Mouse (Mus musculus) embryonic facial prominence, embryonic 13.5 days (tissue): ENCODE measurements around the gene Cpsf4. TPM values are rescaled to one million over a fixed set of nuclear protein-coding genes. Genes with fewer than 3 reads are reported as not detected.
"Not testable (repeated sequence)": the region's sequence is repeated elsewhere in the genome, so short reads cannot be mapped to it uniquely, and the experiment has no call there.

Source experiments
- ATAC-seq: fragments of 200-750 bp; cut with Nextera tagmentation; 2 replicates; pipeline ENCODE4 v1.8.0; 2017; ENCODE audit warnings: low read depth; ENCODE audit not compliant: insufficient number of reproducible peaks, insufficient read depth, low FRiP score, low TSS enrichment
- H3K27ac ChIP-seq: fragments of 300-500 bp; sonication (generic); 2 replicates; pipeline ENCODE4 v1.5.1; 2015; ENCODE audit warnings: moderate library complexity, mild to moderate bottlenecking, inconsistent platforms
- H3K27me3 ChIP-seq: fragments of 300-500 bp; sonication (generic); 2 replicates; pipeline ENCODE4 v1.6.1; 2015; ENCODE audit warnings: mild to moderate bottlenecking, inconsistent platforms
- H3K36me3 ChIP-seq: fragments of 300-500 bp; sonication (generic); 2 replicates; pipeline ENCODE4 v1.6.1; 2015; ENCODE audit warnings: mild to moderate bottlenecking, inconsistent platforms
- H3K4me1 ChIP-seq: fragments of 300-500 bp; sonication (generic); 2 replicates; pipeline ENCODE4 v1.6.1; 2015; ENCODE audit warnings: inconsistent platforms
- H3K4me2 ChIP-seq: fragments of 300-500 bp; sonication (generic); 2 replicates; pipeline ENCODE4 v1.6.1; 2015; ENCODE audit warnings: moderate library complexity, mild to moderate bottlenecking, inconsistent platforms
- H3K4me3 ChIP-seq: fragments of 300-500 bp; sonication (generic); 2 replicates; pipeline ENCODE4 v1.5.1; 2015; ENCODE audit warnings: mild to moderate bottlenecking, inconsistent platforms
- H3K9ac ChIP-seq: fragments of 300-500 bp; sonication (generic); 2 replicates; pipeline ENCODE4 v1.6.1; 2015; ENCODE audit warnings: mild to moderate bottlenecking, inconsistent platforms
- H3K9me3 ChIP-seq: fragments of 300-500 bp; sonication (generic); 2 replicates; pipeline ENCODE4 v1.6.1; 2016; ENCODE audit warnings: inconsistent platforms
- WGBS: fragments of 180-500 bp; shearing (Covaris S2); methylation state at CpG from one replicate; pipeline ENCODE4 v1.1.7; 2015; ENCODE audit warnings: mixed read lengths; 5-methylcytosine and 5-hydroxymethylcytosine counted together
- polyA plus RNA-seq: library from polyadenylated mRNA; unstranded; fragments of >200 nt; fragmentation: Nextera tagmentation; extraction: Ambion mirVana; gene quantifications from 2 replicates; pipeline ENCODE4 v1.2.1, GENCODE M21; 2015

The Cpsf4 gene
- polyA plus RNA-seq, 1 experiment from 2014 or later: 58.7 TPM

GRCm38 (mm10) chr5:145207954-145208353, 40.9 kb downstream of the Cpsf4 start:
- Histone ChIP-seq H3K27ac (no peak overlapping the region), H3K4me1 (peaks cover 12% of the 10 kb centered on the region), H3K4me2 (no peak overlapping the region), H3K27me3 (no peaks in the 10 kb centered on the region), H3K9me3 (no peaks in the 10 kb centered on the region), H3K4me3 (no peak overlapping the region), H3K36me3 (peaks cover 55% of the 10 kb centered on the region), H3K9ac (no peak overlapping the region)
- 82% methylated on average over 6 of the region's 6 CpGs for WGBS
- ATAC-seq: no peak

GRCm38 (mm10) chr5:145208391-145208790, 41.4 kb downstream of the Cpsf4 start:
- ATAC-seq, H3K27ac ChIP-seq, H3K4me3 ChIP-seq, H3K4me2 ChIP-seq, H3K9me3 ChIP-seq, H3K27me3 ChIP-seq, H3K9ac ChIP-seq: not testable (repeated sequence)
- H3K4me1 ChIP-seq: peaks cover 12% of the 10 kb centered on the region
- peaks cover 59% of the 10 kb centered on the region for H3K36me3 ChIP-seq
- 44% methylated on average over 11 of the region's 11 CpGs for WGBS

GRCm38 (mm10) chr5:145211340-145211739, 44.3 kb downstream of the Cpsf4 start:
- Histone ChIP-seq H3K4me1 (no peaks in the 10 kb centered on the region), H3K9me3 (no peaks in the 10 kb centered on the region), H3K36me3 (peaks cover 80% of the 10 kb centered on the region), H3K4me3 (no peak overlapping the region), H3K27me3 (no peaks in the 10 kb centered on the region), H3K9ac (no peak overlapping the region), H3K27ac (no peak overlapping the region), H3K4me2 (no peak overlapping the region)
- WGBS: 95% methylated on average over 4 of the region's 4 CpGs
- no peak for ATAC-seq

- no peaks in the 10 kb centered on the region for H3K9me3 ChIP-seq
- no peaks in the 10 kb centered on the region for H3K4me1 ChIP-seq
- H3K27ac ChIP-seq: no peak overlapping the region
- no peak overlapping the region for H3K4me2 ChIP-seq
- peaks cover 73% of the 10 kb centered on the region for H3K36me3 ChIP-seq
- no peak overlapping the region for H3K4me3 ChIP-seq
- no peaks in the 10 kb centered on the region for H3K27me3 ChIP-seq
- 87% methylated on average over 4 of the region's 4 CpGs for WGBS
- H3K9ac ChIP-seq: no peak overlapping the region
- ATAC-seq: no peak
Observed at GRCm38 (mm10) chr5:145212216-145212615, 45.2 kb downstream of the Cpsf4 start.

- H3K4me2 ChIP-seq: no peak overlapping the region
- no peak overlapping the region for H3K27ac ChIP-seq
- no peak overlapping the region for H3K4me3 ChIP-seq
- WGBS: 97% methylated on average over 3 of the region's 3 CpGs
- no peaks in the 10 kb centered on the region for H3K4me1 ChIP-seq
- ATAC-seq: no peak
- no peaks in the 10 kb centered on the region for H3K9me3 ChIP-seq
- H3K9ac ChIP-seq: no peak overlapping the region
- H3K36me3 ChIP-seq: peaks cover 79% of the 10 kb centered on the region
- H3K27me3 ChIP-seq: no peaks in the 10 kb centered on the region
Observed at GRCm38 (mm10) chr5:145213505-145213904, 46.5 kb downstream of the Cpsf4 start.

DNA sequence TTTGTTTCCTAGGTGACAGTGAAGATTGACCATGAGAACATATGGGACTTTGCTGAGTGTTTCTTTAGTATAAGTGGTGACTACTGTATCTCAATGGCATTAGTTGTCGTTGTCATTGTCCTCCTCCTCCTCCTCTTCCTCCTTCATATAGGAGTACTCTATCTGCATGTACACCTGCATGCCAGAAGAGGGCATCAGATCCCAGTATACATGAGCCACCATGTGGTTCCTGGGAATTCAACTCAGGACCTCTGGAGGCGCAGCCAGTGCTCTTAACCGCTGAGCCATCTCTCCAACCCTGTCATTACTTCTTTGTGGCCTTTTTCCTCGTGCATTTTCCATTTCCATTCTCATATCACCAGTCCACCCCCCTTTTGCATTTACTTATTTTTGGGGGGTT, 47.7 kb downstream of the Cpsf4 start:
- 59% methylated on average over 4 of the region's 4 CpGs for WGBS
- Histone ChIP-seq H3K27ac (no peak overlapping the region), H3K4me3 (no peak overlapping the region), H3K9ac (no peak overlapping the region), H3K4me1 (no peaks in the 10 kb centered on the region), H3K9me3 (no peaks in the 10 kb centered on the region), H3K36me3 (peaks cover 80% of the 10 kb centered on the region), H3K4me2 (no peak overlapping the region), H3K27me3 (no peaks in the 10 kb centered on the region)
- no peak for ATAC-seq

DNA sequence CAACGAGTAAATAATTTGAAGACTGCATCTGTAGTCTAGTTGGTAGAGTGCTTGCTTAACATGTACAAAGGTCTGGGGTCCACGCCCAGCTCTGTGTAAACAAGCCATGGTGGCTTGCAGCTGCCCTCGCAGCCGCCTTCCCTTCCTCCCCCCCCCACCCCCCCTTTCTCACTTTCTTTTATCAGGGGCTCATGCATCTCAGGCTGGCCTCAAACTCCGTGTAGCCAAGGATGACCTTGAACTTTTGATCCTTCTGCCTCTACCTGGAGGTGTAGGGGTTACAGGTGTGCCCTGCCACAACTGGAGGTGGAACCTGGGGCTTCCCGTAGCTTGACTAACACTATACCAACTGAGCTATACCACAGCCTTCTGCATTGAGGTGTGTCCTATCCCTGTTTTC, 50.7 kb downstream of the Cpsf4 start:
- WGBS: 93% methylated on average over 6 of the region's 6 CpGs
- H3K36me3 ChIP-seq: peaks cover 77% of the 10 kb centered on the region

GRCm38 (mm10) chr5:145218206-145218605, 51.2 kb downstream of the Cpsf4 start:
- Histone ChIP-seq H3K36me3 (peaks cover 77% of the 10 kb centered on the region), H3K27ac (no peak overlapping the region), H3K27me3 (no peaks in the 10 kb centered on the region), H3K9ac (no peak overlapping the region), H3K4me3 (no peak overlapping the region), H3K4me1 (no peaks in the 10 kb centered on the region), H3K9me3 (no peaks in the 10 kb centered on the region), H3K4me2 (no peak overlapping the region)
- no peak for ATAC-seq
- 94% methylated on average over 21 of the region's 21 CpGs for WGBS

More for the DNA sequence above, 50.7 kb downstream of the Cpsf4 start:
- Histone ChIP-seq H3K4me2 (no peak overlapping the region), H3K9me3 (no peaks in the 10 kb centered on the region), H3K9ac (no peak overlapping the region), H3K27me3 (no peaks in the 10 kb centered on the region), H3K4me1 (no peaks in the 10 kb centered on the region), H3K4me3 (no peak overlapping the region), H3K27ac (no peak overlapping the region)
- no peak for ATAC-seq

DNA sequence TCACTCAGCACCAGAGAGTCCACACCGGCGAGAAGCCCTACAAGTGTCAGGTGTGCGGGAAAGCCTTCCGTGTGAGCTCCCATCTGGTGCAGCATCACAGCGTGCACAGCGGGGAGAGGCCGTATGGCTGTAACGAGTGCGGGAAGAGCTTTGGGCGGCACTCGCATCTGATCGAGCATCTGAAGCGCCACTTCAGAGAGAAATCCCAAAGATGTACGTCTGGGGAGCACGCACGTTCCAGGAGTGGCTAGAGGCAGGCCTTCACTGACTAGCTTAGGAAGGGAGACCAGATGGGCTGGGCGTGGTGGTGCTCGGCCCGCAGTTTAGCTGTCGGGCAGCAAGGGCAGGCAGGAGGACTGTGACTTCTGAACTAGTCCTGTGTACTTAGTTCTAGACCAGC, 51.7 kb downstream of the Cpsf4 start:
- no peaks in the 10 kb centered on the region for H3K9me3 ChIP-seq
- no peak overlapping the region for H3K9ac ChIP-seq
- no peaks in the 10 kb centered on the region for H3K4me1 ChIP-seq
- no peak overlapping the region for H3K27ac ChIP-seq
- no peak overlapping the region for H3K4me3 ChIP-seq
- H3K36me3 ChIP-seq: peaks cover 74% of the 10 kb centered on the region
- 94% methylated on average over 20 of the region's 20 CpGs for WGBS
- no peak for ATAC-seq
- no peaks in the 10 kb centered on the region for H3K27me3 ChIP-seq
- H3K4me2 ChIP-seq: no peak overlapping the region

DNA sequence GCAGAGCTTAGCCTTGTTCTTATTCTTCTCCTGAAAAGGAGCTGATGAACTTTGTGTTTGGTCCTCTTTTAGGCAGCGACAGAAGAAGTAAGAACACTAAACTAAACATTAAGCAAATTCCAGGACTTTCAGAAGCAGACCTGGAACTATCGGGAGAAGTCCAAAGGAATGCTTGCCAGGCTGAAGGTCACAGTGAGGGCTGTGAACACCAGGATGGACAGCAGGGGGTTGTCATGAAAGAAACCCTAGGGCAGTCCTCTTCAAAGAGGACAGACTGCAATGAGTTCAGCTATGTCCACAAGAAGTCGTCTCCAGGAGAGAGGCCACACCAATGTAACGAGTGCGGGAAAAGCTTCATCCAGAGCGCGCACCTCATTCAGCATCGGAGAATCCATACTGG, 53.0 kb downstream of the Cpsf4 start:
- no peaks in the 10 kb centered on the region for H3K27me3 ChIP-seq

GRCm38 (mm10) chr5:145222840-145223239, 55.8 kb downstream of the Cpsf4 start:
- Histone ChIP-seq H3K9me3 (no peaks in the 10 kb centered on the region), H3K36me3 (peaks cover 50% of the 10 kb centered on the region), H3K4me3 (no peak overlapping the region), H3K4me1 (no peaks in the 10 kb centered on the region), H3K27ac (no peak overlapping the region), H3K4me2 (no peak overlapping the region), H3K27me3 (no peaks in the 10 kb centered on the region), H3K9ac (no peak overlapping the region)
- ATAC-seq: no peak; the same call in 1 of the 2 replicates
- 82% methylated on average over 5 of the region's 5 CpGs for WGBS

More for the DNA sequence above, 53.0 kb downstream of the Cpsf4 start:
- Histone ChIP-seq H3K4me2 (no peak overlapping the region), H3K27ac (no peak overlapping the region), H3K4me1 (no peaks in the 10 kb centered on the region), H3K9ac (no peak overlapping the region), H3K9me3 (no peaks in the 10 kb centered on the region), H3K4me3 (no peak overlapping the region), H3K36me3 (peaks cover 62% of the 10 kb centered on the region)
- 96% methylated on average over 8 of the region's 8 CpGs for WGBS
- ATAC-seq: no peak

DNA sequence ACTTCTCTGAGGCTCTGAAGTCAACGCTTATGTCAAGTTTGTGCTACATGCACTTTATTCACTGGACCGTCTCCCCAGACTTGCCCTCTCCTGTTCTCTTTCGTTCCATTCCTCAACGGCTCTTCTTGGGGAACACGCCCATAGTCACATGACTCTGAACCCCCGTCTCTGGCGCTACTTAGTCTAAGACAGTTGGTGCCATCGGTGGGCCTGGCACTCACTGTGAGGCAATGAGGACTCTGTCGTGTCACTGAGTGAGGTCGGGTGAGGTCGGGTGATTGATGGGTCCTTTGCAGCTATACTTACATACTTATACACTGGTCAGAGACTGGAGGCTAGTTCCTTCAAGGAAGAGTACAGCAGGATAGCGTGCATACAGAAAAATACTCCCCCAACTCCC, 56.4 kb downstream of the Cpsf4 start:
- no peaks in the 10 kb centered on the region for H3K9me3 ChIP-seq
- H3K27me3 ChIP-seq: no peaks in the 10 kb centered on the region
- H3K27ac ChIP-seq: no peak overlapping the region
- H3K4me1 ChIP-seq: no peaks in the 10 kb centered on the region
- peaks cover 44% of the 10 kb centered on the region for H3K36me3 ChIP-seq
- H3K4me3 ChIP-seq: no peak overlapping the region
- 86% methylated on average over 12 of the region's 12 CpGs for WGBS
- no peak for ATAC-seq
- H3K4me2 ChIP-seq: no peak overlapping the region
- H3K9ac ChIP-seq: no peak overlapping the region

GRCm38 (mm10) chr5:145226453-145226852, 59.4 kb downstream of the Cpsf4 start:
- ATAC-seq: no peak

More at GRCm38 (mm10) chr5:145226453-145226852, 59.4 kb downstream of the Cpsf4 start:
- H3K27ac ChIP-seq: no peak overlapping the region
- no peak overlapping the region for H3K4me2 ChIP-seq
- WGBS: 62% methylated on average over 2 of the region's 2 CpGs
- peaks cover 17% of the 10 kb centered on the region for H3K36me3 ChIP-seq
- H3K4me1 ChIP-seq: peaks cover 7% of the 10 kb centered on the region
- no peaks in the 10 kb centered on the region for H3K9me3 ChIP-seq
- H3K27me3 ChIP-seq: no peaks in the 10 kb centered on the region
- H3K4me3 ChIP-seq: no peak overlapping the region
- H3K9ac ChIP-seq: no peak overlapping the region
